Mouse (Mus musculus): Measurements from ENCODE around the gene Gtdc1.

The Gtdc1 gene

GRCm38 (mm10) chr2:44927482-44927811 lies at the start of gene Gtdc1:
Gene Gtdc1, minus strand, starts transcription at chr2:44927657.
- in situ Hi-C loops (cut with MboI; ENCODE audit: unreplicated experiment in 2 of 2): loop anchor here in 1 of 2 experiments (10.0 kb wide), 1 partner anchor 327 kb away; no protein-coding TSS in a partner anchor

GRCm38 (mm10) chr2:44977051-44977450 lies 49.6 kb upstream of the Gtdc1 start:
- in situ Hi-C loops (cut with MboI; ENCODE audit: unreplicated experiment in 2 of 2): no loop called here

GRCm38 (mm10) chr2:44976484-44976883 lies 49.0 kb upstream of the Gtdc1 start:
- in situ Hi-C loops (cut with MboI; ENCODE audit: unreplicated experiment in 2 of 2): no loop called here

GRCm38 (mm10) chr2:44973828-44974227 lies 46.4 kb upstream of the Gtdc1 start:
- in situ Hi-C loops (cut with MboI; ENCODE audit: unreplicated experiment in 2 of 2): no loop called here

GRCm38 (mm10) chr2:44970087-44970646 lies 42.7 kb upstream of the Gtdc1 start:
- in situ Hi-C loops (cut with MboI; ENCODE audit: unreplicated experiment in 2 of 2): no loop called here

GRCm38 (mm10) chr2:44969640-44970039 lies 42.2 kb upstream of the Gtdc1 start:
- in situ Hi-C loops (cut with MboI; ENCODE audit: unreplicated experiment in 2 of 2): no loop called here

GRCm38 (mm10) chr2:44969226-44969625 lies 41.8 kb upstream of the Gtdc1 start:
- in situ Hi-C loops (cut with MboI; ENCODE audit: unreplicated experiment in 2 of 2): no loop called here

GRCm38 (mm10) chr2:44965834-44966555 lies 38.5 kb upstream of the Gtdc1 start:
- in situ Hi-C loops (cut with MboI; ENCODE audit: unreplicated experiment in 2 of 2): no loop called here

- in situ Hi-C loops (cut with MboI; ENCODE audit: unreplicated experiment in 2 of 2): no loop called here
Observed at GRCm38 (mm10) chr2:44962620-44963019, 35.2 kb upstream of the Gtdc1 start.

- in situ Hi-C loops (cut with MboI; ENCODE audit: unreplicated experiment in 2 of 2): no loop called here
Observed at GRCm38 (mm10) chr2:44961192-44961591, 33.7 kb upstream of the Gtdc1 start.

GRCm38 (mm10) chr2:44960561-44960960 lies 33.1 kb upstream of the Gtdc1 start:
- in situ Hi-C loops (cut with MboI; ENCODE audit: unreplicated experiment in 2 of 2): no loop called here

GRCm38 (mm10) chr2:44957329-44957797 lies 29.9 kb upstream of the Gtdc1 start:
- in situ Hi-C loops (cut with MboI; ENCODE audit: unreplicated experiment in 2 of 2): no loop called here

GRCm38 (mm10) chr2:44956232-44956631 lies 28.8 kb upstream of the Gtdc1 start:
- in situ Hi-C loops (cut with MboI; ENCODE audit: unreplicated experiment in 2 of 2): no loop called here

- in situ Hi-C loops (cut with MboI; ENCODE audit: unreplicated experiment in 2 of 2): no loop called here
Observed at GRCm38 (mm10) chr2:44955506-44955905, 28.0 kb upstream of the Gtdc1 start.

GRCm38 (mm10) chr2:44954180-44954579 lies 26.7 kb upstream of the Gtdc1 start:
- in situ Hi-C loops (cut with MboI; ENCODE audit: unreplicated experiment in 2 of 2): no loop called here

GRCm38 (mm10) chr2:44952830-44953422 lies 25.5 kb upstream of the Gtdc1 start:
- in situ Hi-C loops (cut with MboI; ENCODE audit: unreplicated experiment in 2 of 2): no loop called here

- in situ Hi-C loops (cut with MboI; ENCODE audit: unreplicated experiment in 2 of 2): no loop called here
Observed at GRCm38 (mm10) chr2:44951651-44952213, 24.3 kb upstream of the Gtdc1 start.

- in situ Hi-C loops (cut with MboI; ENCODE audit: unreplicated experiment in 2 of 2): no loop called here
Observed at GRCm38 (mm10) chr2:44944689-44945088, 17.2 kb upstream of the Gtdc1 start.

- in situ Hi-C loops (cut with MboI; ENCODE audit: unreplicated experiment in 2 of 2): no loop called here
Observed at GRCm38 (mm10) chr2:44930951-44931350, 3.5 kb upstream of the Gtdc1 start.

GRCm38 (mm10) chr2:44928631-44929030 lies 1.2 kb upstream of the Gtdc1 start:
- in situ Hi-C loops (cut with MboI; ENCODE audit: unreplicated experiment in 2 of 2): loop anchor here in 1 of 2 experiments (10.0 kb wide), 1 partner anchor 326 kb away; no protein-coding TSS in a partner anchor

GRCm38 (mm10) chr2:44926683-44927481 lies 575 bp downstream of the Gtdc1 start:
- in situ Hi-C loops (cut with MboI; ENCODE audit: unreplicated experiment in 2 of 2): loop anchor here in 1 of 2 experiments (10.0 kb wide), 1 partner anchor 328 kb away; no protein-coding TSS in a partner anchor
